Mouse (Mus musculus): ENCODE data around the gene Bmpr1b.

DNA sequence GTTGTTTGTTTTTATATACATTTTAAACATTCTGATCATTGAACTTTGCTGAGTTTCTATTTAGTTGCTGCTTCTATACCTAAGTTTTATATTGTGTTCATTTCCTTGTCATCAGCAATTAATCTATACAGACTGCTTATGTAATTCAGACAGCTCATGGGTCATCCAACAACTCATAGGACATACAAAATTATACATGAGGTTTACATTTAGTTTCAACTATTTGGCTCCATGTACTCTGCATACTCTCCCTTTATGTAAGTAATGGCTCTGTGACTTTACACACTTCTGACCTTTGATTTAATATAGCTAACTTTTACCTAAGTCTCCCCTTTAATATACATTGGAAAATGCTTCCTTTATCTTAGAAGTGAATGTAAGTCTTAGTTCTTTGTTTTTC is 371.9 kb downstream of the Bmpr1b start:
- no peak for TF ChIP-seq ZNF384 (IDR thresholded peaks at IDR 0.05; ENCODE audit: low read depth, low read length)
- TF ChIP-seq CHD2 (IDR thresholded peaks at IDR 0.05; ENCODE audit: low read depth, low read length), result no peak
